Mouse (Mus musculus) stomach, postnatal 0 days (tissue): ENCODE measurements around the gene Wdr91.

Experiments
- CTCF ChIP-seq: IDR thresholded peaks from 2 replicates; pipeline ENCODE4 v1.5.1; 2016; ENCODE audit warnings: antibody characterized with exemption, low read depth, mild to moderate bottlenecking, moderate library complexity
- EP300 ChIP-seq: optimal IDR thresholded peaks from 2 replicates; pipeline ENCODE3; 2016; ENCODE audit warnings: antibody characterized with exemption

GRCm38 (mm10) chr6:34877509-34878321 is 33.0 kb downstream of the Wdr91 start, which contains the start of gene Cyren:
- TF ChIP-seq CTCF: peak; percentile 72
- TF ChIP-seq EP300: peak; percentile 5
